ENCODE assay signal across 16 mouse cellular contexts in genomic region chr10:69114384-69114783, GRCm38 (mm10). TPM values are rescaled to one million over a fixed set of nuclear protein-coding genes. Genes with fewer than 3 reads are reported as not detected.
DNase-seq lines count a peak whose midpoint lies in the region; ATAC-seq and TF ChIP-seq lines count a peak whose summit lies in the region.
"Had no signal": no experiment of that assay in that cellular context is flagged by ENCODE, and none has a peak within 500 bp of the region (broad histone marks: within the 10 kb centered on the region; RNA-seq: fewer than 3 reads in every experiment).

No protein-coding gene starts in this region.

- no peak overlapping the region for H3K4me2 ChIP-seq in hindbrain, postnatal 0 days (ENCODE audit: low read depth, low read length)
- no peak overlapping the region for H3K4me2 ChIP-seq in hindbrain, embryonic 13.5 days
- no peak overlapping the region for H3K4me2 ChIP-seq in stomach, postnatal 0 days (replicated peaks; ENCODE audit: low read depth)
- no peak overlapping the region for H3K4me2 ChIP-seq in forebrain, embryonic 16.5 days (ENCODE audit: low read length)
- H3K4me2 ChIP-seq: limb, embryonic 12.5 days had no signal

- intact Hi-C loops in left cerebral cortex, postnatal 4 days (cut with DNase I): no loop called here

- H3K9ac ChIP-seq in hindbrain, postnatal 0 days (replicated peaks; ENCODE audit: low read length): no peak overlapping the region
- no peak overlapping the region for H3K9ac ChIP-seq in hindbrain, embryonic 13.5 days
- H3K9ac ChIP-seq in stomach, postnatal 0 days (ENCODE audit: low read length): no peak overlapping the region
- no peak overlapping the region for H3K9ac ChIP-seq in forebrain, embryonic 16.5 days (replicated peaks; ENCODE audit: low read depth, low read length)
- H3K9ac ChIP-seq: limb, embryonic 12.5 days had no signal

- no peaks in the 10 kb centered on the region for H3K27me3 ChIP-seq in hindbrain, postnatal 0 days (ENCODE audit: insufficient read depth, low read length)
- H3K27me3 ChIP-seq in hindbrain, embryonic 13.5 days: no peaks in the 10 kb centered on the region
- no peaks in the 10 kb centered on the region for H3K27me3 ChIP-seq in stomach, postnatal 0 days (ENCODE audit: control insufficient read depth, insufficient read depth, low read length)
- H3K27me3 ChIP-seq in forebrain, embryonic 16.5 days (replicated peaks; ENCODE audit: control insufficient read depth, insufficient read depth, low read length): no peaks in the 10 kb centered on the region
- H3K27me3 ChIP-seq: limb, embryonic 12.5 days had no signal

- peak; percentile 26 for DNase-seq in hindbrain, postnatal 0 days (ENCODE audit: low spot score)
- peak; percentile 9 for DNase-seq in lung, postnatal 10 days
- no peak for DNase-seq in lung, adult 18-20 months
- DNase-seq in adipocyte (ENCODE audit: low spot score): peak; percentile 24
- DNase-seq in stomach, postnatal 0 days (ENCODE audit: low spot score): no peak
- no peak for DNase-seq in left cerebral cortex, postnatal 4 days
- DNase-seq: adrenal gland, postnatal 14 days; cerebellum, adult 11 months; heart, postnatal 14 days; right cerebral cortex, postnatal 4 days had no signal

- H3K27ac ChIP-seq in hindbrain, postnatal 0 days: no peak overlapping the region
- no peak overlapping the region for H3K27ac ChIP-seq in hindbrain, embryonic 13.5 days
- no peak overlapping the region for H3K27ac ChIP-seq in stomach, postnatal 0 days (replicated peaks)
- no peak overlapping the region for H3K27ac ChIP-seq in forebrain, embryonic 16.5 days (ENCODE audit: low read length)
- H3K27ac ChIP-seq: limb, embryonic 12.5 days had no signal

- no peaks in the 10 kb centered on the region for H3K4me1 ChIP-seq in hindbrain, postnatal 0 days (ENCODE audit: insufficient read depth, low read length)
- H3K4me1 ChIP-seq in hindbrain, embryonic 13.5 days (replicated peaks): no peaks in the 10 kb centered on the region
- no peaks in the 10 kb centered on the region for H3K4me1 ChIP-seq in stomach, postnatal 0 days (replicated peaks; ENCODE audit: control insufficient read depth, insufficient read depth)
- H3K4me1 ChIP-seq in forebrain, embryonic 16.5 days (replicated peaks; ENCODE audit: control insufficient read depth, insufficient read depth, low read length): no peaks in the 10 kb centered on the region

- H3K36me3 ChIP-seq in hindbrain, postnatal 0 days (ENCODE audit: insufficient read depth, low read length): no peaks in the 10 kb centered on the region
- no peaks in the 10 kb centered on the region for H3K36me3 ChIP-seq in hindbrain, embryonic 13.5 days
- H3K36me3 ChIP-seq in stomach, postnatal 0 days (ENCODE audit: control insufficient read depth, insufficient read depth, low read length): no peaks in the 10 kb centered on the region
- no peaks in the 10 kb centered on the region for H3K36me3 ChIP-seq in forebrain, embryonic 16.5 days (ENCODE audit: control insufficient read depth, insufficient read depth)
- H3K36me3 ChIP-seq: G1E; limb, embryonic 12.5 days had no signal

- 0 out of 2 replicates have a peak, but pooled peaks have one; percentile 24 for TF ChIP-seq CTCF in hindbrain, postnatal 0 days (IDR thresholded peaks at IDR 0.05; ENCODE audit: low read depth)
- TF ChIP-seq CTCF in stomach, postnatal 0 days (IDR thresholded peaks at IDR 0.05; ENCODE audit: low read depth): peak; percentile 63

- H3K9me3 ChIP-seq in hindbrain, postnatal 0 days (ENCODE audit: low read length): no peaks in the 10 kb centered on the region
- H3K9me3 ChIP-seq in hindbrain, embryonic 13.5 days: no peaks in the 10 kb centered on the region
- H3K9me3 ChIP-seq in stomach, postnatal 0 days (ENCODE audit: control insufficient read depth, low read length): no peaks in the 10 kb centered on the region
- H3K9me3 ChIP-seq in forebrain, embryonic 16.5 days (ENCODE audit: control insufficient read depth, low read length): no peaks in the 10 kb centered on the region

- no peak for ATAC-seq in hindbrain, postnatal 0 days
- ATAC-seq in hindbrain, embryonic 13.5 days (ENCODE audit: low FRiP score): no peak
- ATAC-seq in stomach, postnatal 0 days (ENCODE audit: low FRiP score, low TSS enrichment): no peak
- no peak for ATAC-seq in forebrain, embryonic 16.5 days
- ATAC-seq: forebrain, embryonic 14.5 days; inflammation-experienced regulatory T-cells, adult 6 months had no signal

- TF ChIP-seq EP300 in stomach, postnatal 0 days (optimal IDR thresholded peaks at IDR 0.05): no peak

- H3K4me3 ChIP-seq in hindbrain, postnatal 0 days (ENCODE audit: low read length): no peak overlapping the region
- no peak overlapping the region for H3K4me3 ChIP-seq in hindbrain, embryonic 13.5 days
- H3K4me3 ChIP-seq in stomach, postnatal 0 days (ENCODE audit: low read depth, low read length): no peak overlapping the region
- no peak overlapping the region for H3K4me3 ChIP-seq in forebrain, embryonic 16.5 days (replicated peaks; ENCODE audit: low read length)
- H3K4me3 ChIP-seq: limb, embryonic 12.5 days had no signal

RNA-seq across cellular contexts. Expression of gene Rhobtb1, which starts 36.9 kb away (rescaled TPM):
- total RNA-seq in hindbrain, postnatal 0 days (2014; rRNA removed): 9.1 and 10.9 TPM in 2 replicates
- polyA plus RNA-seq in hindbrain, postnatal 0 days (2015; fragmentation: Nextera tagmentation; extraction: Ambion mirVana): 11.6 and 13.3 TPM in 2 replicates
- polyA plus RNA-seq in hindbrain, embryonic 13.5 days (2015; fragmentation: Nextera tagmentation; extraction: Ambion mirVana): 17.4 and 20.6 TPM in 2 replicates
- 27.1 and 34.4 TPM in 2 replicates for polyA plus RNA-seq in stomach, postnatal 0 days (2015; fragmentation: Nextera tagmentation; extraction: Ambion mirVana)
- polyA plus RNA-seq in forebrain, embryonic 16.5 days (2015; fragmentation: Nextera tagmentation; extraction: Ambion mirVana): 12.2 and 14.2 TPM in 2 replicates
- 10 to 100 TPM; 24.5 to 24.6 TPM for total RNA-seq in left cerebral cortex, postnatal 4 days (2021)
- polyA plus RNA-seq: G1E; inflammation-experienced regulatory T-cells, adult 6 months had no signal

Comparison
In these comparisons a context has a peak if more than half of its experiments do, and no peak if none do; other contexts are left out.
1. DNase-seq: peak in hindbrain, postnatal 0 days (single experiment), lung, postnatal 10 days (single experiment) and adipocyte (single experiment); none in lung, adult 18-20 months (0 of 2), stomach, postnatal 0 days (single experiment) and left cerebral cortex, postnatal 4 days (single experiment).